Mouse (Mus musculus) limb, embryonic 14.5 days (tissue): ENCODE measurements around the gene 2210010C04Rik. TPM values are rescaled to one million over a fixed set of nuclear protein-coding genes. Genes with fewer than 3 reads are reported as not detected.
"Not testable (repeated sequence)": the region's sequence is repeated elsewhere in the genome, so short reads cannot be mapped to it uniquely, and the experiment has no call there.

ENCODE experiments used
- ATAC-seq: fragments of 200-750 bp; cut with Nextera tagmentation; 2 replicates; pipeline ENCODE4 v1.8.0; 2017; ENCODE audit warnings: low read depth, moderate number of reproducible peaks, moderate TSS enrichment; ENCODE audit not compliant: low FRiP score
- DNase-seq: peaks from one replicate; pipeline ENCODE4 v3.0.0-alpha.2; 2015; ENCODE audit warnings: low spot score
- H3K27ac ChIP-seq: fragments of 300-500 bp; sonication (generic); replicated peaks from 2 replicates; pipeline ENCODE4 v1.5.1; 2014; ENCODE audit warnings: low read depth, mild to moderate bottlenecking, low read length, moderate library complexity, mixed read lengths
- H3K27me3 ChIP-seq: fragments of 300-500 bp; sonication (generic); 2 replicates; pipeline ENCODE4 v1.6.1; 2014; ENCODE audit warnings: low read length, mixed read lengths; ENCODE audit not compliant: control insufficient read depth, insufficient read depth
- H3K36me3 ChIP-seq: fragments of 300-500 bp; sonication (generic); 2 replicates; pipeline ENCODE4 v1.6.1; 2014; ENCODE audit warnings: mild to moderate bottlenecking, low read length, moderate library complexity, mixed read lengths; ENCODE audit not compliant: control insufficient read depth, insufficient read depth
- H3K4me1 ChIP-seq: fragments of 300-500 bp; sonication (generic); 2 replicates; pipeline ENCODE4 v1.6.1; 2014; ENCODE audit warnings: antibody characterized with exemption, low read length, mixed read lengths; ENCODE audit not compliant: control insufficient read depth, insufficient read depth
- H3K4me2 ChIP-seq: fragments of 300-500 bp; sonication (generic); replicated peaks from 2 replicates; pipeline ENCODE4 v1.6.1; 2014; ENCODE audit warnings: low read depth, mild to moderate bottlenecking, low read length, moderate library complexity; ENCODE audit not compliant: severe bottlenecking
- H3K4me3 ChIP-seq: fragments of 300-500 bp; sonication (generic); replicated peaks from 2 replicates; pipeline ENCODE4 v1.5.1; 2014; ENCODE audit warnings: low read length
- H3K9ac ChIP-seq: fragments of 300-500 bp; sonication (generic); 2 replicates; pipeline ENCODE4 v1.6.1; 2014; ENCODE audit warnings: mild to moderate bottlenecking, low read depth, low read length, moderate library complexity; ENCODE audit not compliant: severe bottlenecking
- H3K9me3 ChIP-seq: fragments of 300-500 bp; sonication (generic); 2 replicates; pipeline ENCODE4 v1.6.1; 2016; ENCODE audit warnings: low read length; ENCODE audit not compliant: control insufficient read depth
- POLR2A ChIP-seq: fragments of 200-500 bp; IDR thresholded peaks from 2 replicates; pipeline ENCODE4 v1.8.0; 2012; ENCODE audit warnings: inconsistent platforms, mild to moderate bottlenecking, moderate library complexity, borderline replicate concordance; ENCODE audit not compliant: insufficient read depth, insufficient read length; ENCODE audit errors: extremely low read depth
- WGBS: fragments of 180-500 bp; shearing (Covaris S2); extraction: QIAGEN DNeasy Blood & Tissue Kit; methylation state at CpG from one replicate; pipeline ENCODE4 v1.1.7; 2014; 5-methylcytosine and 5-hydroxymethylcytosine counted together
- polyA plus RNA-seq, 2 experiments: library from polyadenylated mRNA; depleted of rRNA in 1 of 2; stranded (reverse) in 1 of 2; unstranded in 1 of 2; fragments of >200 nt; fragmentation: Nextera tagmentation in 1 of 2; extraction: Ambion mirVana in 1 of 2; gene quantifications; 2 replicates each; pipeline versions ENCODE4 v1.2.1 to v1.2.3; 2012 to 2014

2210010C04Rik gene
- polyA plus RNA-seq, 2 experiments, result 0.03 TPM; not detected in 1

DNA sequence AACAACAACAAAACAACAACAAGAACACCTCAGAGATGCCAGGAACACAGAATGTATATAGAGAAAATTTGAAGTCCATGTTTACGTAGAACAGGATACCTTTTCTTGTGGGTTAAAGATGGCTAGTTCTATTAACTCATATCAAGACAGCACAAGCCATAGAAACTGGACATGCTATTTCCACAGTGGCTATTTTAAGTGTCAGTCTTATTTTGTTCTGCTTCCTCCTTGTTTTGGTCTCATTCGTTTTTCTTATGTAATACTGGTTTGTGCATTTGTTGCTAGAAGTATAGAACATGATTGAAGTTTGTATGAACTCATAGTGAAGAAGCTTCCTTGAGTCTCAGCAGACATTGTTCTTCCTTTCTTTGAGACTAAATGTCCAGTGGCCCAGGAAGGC is 16.2 kb downstream of the 2210010C04Rik start:
- H3K27me3 ChIP-seq, result no peaks in the 10 kb centered on the region
- 75% methylated on average over 2 of the region's 2 CpGs for WGBS
- no peak for ATAC-seq

DNA sequence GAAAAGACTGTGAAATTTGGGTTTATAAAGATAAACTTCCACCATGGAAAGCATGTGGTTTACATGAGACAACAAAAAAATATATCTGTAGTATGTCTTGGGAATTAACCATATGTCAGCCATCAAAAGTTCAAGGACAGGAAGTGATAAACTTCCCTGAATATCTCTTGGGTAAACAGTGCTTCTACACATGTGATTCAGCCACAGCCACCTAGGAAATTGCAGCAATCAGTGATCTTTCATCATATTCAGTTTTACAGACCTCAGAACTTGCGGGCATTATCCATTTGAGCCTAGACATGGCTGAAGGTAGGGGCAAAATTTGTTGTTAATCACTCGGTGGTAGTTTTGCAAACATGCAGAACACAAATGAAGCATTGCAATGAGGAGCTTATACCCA is 16.7 kb downstream of the 2210010C04Rik start:
- no peak overlapping the region for H3K4me2 ChIP-seq
- no peaks in the 10 kb centered on the region for H3K36me3 ChIP-seq
- H3K9ac ChIP-seq, result no peak overlapping the region
- ATAC-seq (no peak), DNase-seq (no peak)
- no peaks in the 10 kb centered on the region for H3K9me3 ChIP-seq
- H3K4me1 ChIP-seq, result no peaks in the 10 kb centered on the region
- no peaks in the 10 kb centered on the region for H3K27me3 ChIP-seq
- no peak overlapping the region for H3K4me3 ChIP-seq
- H3K27ac ChIP-seq, result no peak overlapping the region
- 80% methylated on average over 2 of the region's 2 CpGs for WGBS
- TF ChIP-seq POLR2A, result no peak

More for the DNA sequence above, 16.2 kb downstream of the 2210010C04Rik start:
- H3K36me3 ChIP-seq, result no peaks in the 10 kb centered on the region
- H3K27ac ChIP-seq, result no peak overlapping the region
- H3K4me1 ChIP-seq, result no peaks in the 10 kb centered on the region
- no peaks in the 10 kb centered on the region for H3K9me3 ChIP-seq
- no peak for DNase-seq
- H3K4me2 ChIP-seq, result no peak overlapping the region
- no peak for TF ChIP-seq POLR2A
- no peak overlapping the region for H3K4me3 ChIP-seq
- no peak overlapping the region for H3K9ac ChIP-seq

DNA sequence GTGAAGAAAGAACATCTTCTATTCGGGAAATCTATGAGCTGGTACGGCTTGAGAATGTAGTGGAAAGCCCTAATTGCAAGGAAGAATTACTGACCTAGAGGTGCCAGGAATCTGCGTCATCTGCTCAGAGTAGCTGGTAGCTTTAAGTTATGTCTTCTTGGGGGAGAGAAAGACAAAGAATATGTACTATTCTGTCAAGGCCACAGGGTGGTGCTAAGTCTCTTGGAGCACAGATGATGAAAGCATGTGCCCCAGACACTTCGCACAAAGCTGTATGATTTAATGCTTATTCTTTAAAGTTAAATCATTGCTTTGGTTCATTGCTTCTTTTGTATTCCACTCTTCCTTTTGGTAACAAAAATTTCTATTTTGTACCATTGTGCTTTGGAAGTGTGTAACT is 20.2 kb downstream of the 2210010C04Rik start:
- Histone ChIP-seq H3K4me2 (no peak overlapping the region), H3K9me3 (no peaks in the 10 kb centered on the region), H3K4me3 (no peak overlapping the region), H3K4me1 (no peaks in the 10 kb centered on the region), H3K27me3 (no peaks in the 10 kb centered on the region), H3K9ac (no peak overlapping the region), H3K36me3 (no peaks in the 10 kb centered on the region), H3K27ac (no peak overlapping the region)
- WGBS, result 89% methylated on average over 4 of the region's 4 CpGs
- TF ChIP-seq POLR2A, result no peak
- no peak for DNase-seq
- no peak for ATAC-seq

DNA sequence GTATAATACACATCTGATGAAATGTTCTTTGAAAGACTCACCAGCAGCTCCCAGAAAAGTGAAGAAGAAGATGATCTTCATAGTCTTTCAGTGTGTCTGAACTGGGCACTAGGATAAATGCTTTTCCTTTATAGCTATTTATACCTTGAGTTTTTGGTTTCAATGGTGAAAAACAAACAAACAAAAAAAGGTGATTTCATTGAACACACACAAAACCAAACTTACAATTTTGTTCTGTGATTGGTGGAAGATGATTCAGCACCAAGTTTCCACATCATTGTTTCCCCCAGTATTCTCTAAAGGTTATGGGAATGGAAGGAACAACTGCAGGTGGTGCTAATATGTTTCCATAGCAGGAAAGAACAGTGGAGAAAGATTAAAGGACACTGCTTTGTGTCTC is 35.9 kb downstream of the 2210010C04Rik start, which contains the start of gene Gm2663:
TSS of gene Gm2663 (minus strand) at position 101 of the 400 bp plus-strand sequence.
- H3K9me3 ChIP-seq, H3K27me3 ChIP-seq, H3K36me3 ChIP-seq, H3K9ac ChIP-seq, H3K4me1 ChIP-seq, H3K4me3 ChIP-seq, H3K4me2 ChIP-seq, ATAC-seq, DNase-seq, H3K27ac ChIP-seq: not testable (repeated sequence)

Other genes starting within 250 kb of the 2210010C04Rik start
- gene Moxd2, start 148.0 kb downstream of the 2210010C04Rik start, polyA plus RNA-seq (2012; rRNA removed), result not detected in 2 replicates
- gene Moxd2, start 148.0 kb downstream of the 2210010C04Rik start, polyA plus RNA-seq (2014; fragmentation: Nextera tagmentation; extraction: Ambion mirVana), result not detected in 2 replicates
- gene Prss58, start 135.1 kb downstream of the 2210010C04Rik start, polyA plus RNA-seq (2012; rRNA removed), result not detected in 2 replicates
- not detected in 2 replicates for gene Prss58, start 135.1 kb downstream of the 2210010C04Rik start, polyA plus RNA-seq (2014; fragmentation: Nextera tagmentation; extraction: Ambion mirVana)
- gene 1700074P13Rik, start 95.0 kb downstream of the 2210010C04Rik start, polyA plus RNA-seq (2012; rRNA removed), result not detected in 2 replicates
- gene 1700074P13Rik, start 95.0 kb downstream of the 2210010C04Rik start, polyA plus RNA-seq (2014; fragmentation: Nextera tagmentation; extraction: Ambion mirVana), result not detected in 2 replicates
- gene Gm4744, start 83.6 kb downstream of the 2210010C04Rik start, polyA plus RNA-seq (2012; rRNA removed), result not detected in 2 replicates
- not detected in 2 replicates for gene Gm4744, start 83.6 kb downstream of the 2210010C04Rik start, polyA plus RNA-seq (2014; fragmentation: Nextera tagmentation; extraction: Ambion mirVana)
- gene 1810009J06Rik, start 70.8 kb downstream of the 2210010C04Rik start, polyA plus RNA-seq (2012; rRNA removed), result not detected in 2 replicates
- gene 1810009J06Rik, start 70.8 kb downstream of the 2210010C04Rik start, polyA plus RNA-seq (2014; fragmentation: Nextera tagmentation; extraction: Ambion mirVana), result not detected in 2 replicates
- gene Gm2663, start 36.0 kb downstream of the 2210010C04Rik start, polyA plus RNA-seq (2012; rRNA removed), result not detected in 2 replicates
- gene Gm2663, start 36.0 kb downstream of the 2210010C04Rik start, polyA plus RNA-seq (2014; fragmentation: Nextera tagmentation; extraction: Ambion mirVana), result not detected in 2 replicates